Mouse (Mus musculus) heart, postnatal 4 days (tissue): Measurements from ENCODE around the gene Defb20. TPM values are rescaled to one million over a fixed set of nuclear protein-coding genes. Genes with fewer than 3 reads are reported as not detected.

Experiments
- DNase-seq: peaks from one replicate; pipeline ENCODE4 v3.0.0; 2021
- total RNA-seq, 2 experiments: library from RNA; stranded (reverse); gene quantifications; 2 replicates each; pipeline ENCODE4 v1.2.3; 2021

Defb20 gene
- total RNA-seq, 2 experiments from 2014 or later, result not detected

DNA sequence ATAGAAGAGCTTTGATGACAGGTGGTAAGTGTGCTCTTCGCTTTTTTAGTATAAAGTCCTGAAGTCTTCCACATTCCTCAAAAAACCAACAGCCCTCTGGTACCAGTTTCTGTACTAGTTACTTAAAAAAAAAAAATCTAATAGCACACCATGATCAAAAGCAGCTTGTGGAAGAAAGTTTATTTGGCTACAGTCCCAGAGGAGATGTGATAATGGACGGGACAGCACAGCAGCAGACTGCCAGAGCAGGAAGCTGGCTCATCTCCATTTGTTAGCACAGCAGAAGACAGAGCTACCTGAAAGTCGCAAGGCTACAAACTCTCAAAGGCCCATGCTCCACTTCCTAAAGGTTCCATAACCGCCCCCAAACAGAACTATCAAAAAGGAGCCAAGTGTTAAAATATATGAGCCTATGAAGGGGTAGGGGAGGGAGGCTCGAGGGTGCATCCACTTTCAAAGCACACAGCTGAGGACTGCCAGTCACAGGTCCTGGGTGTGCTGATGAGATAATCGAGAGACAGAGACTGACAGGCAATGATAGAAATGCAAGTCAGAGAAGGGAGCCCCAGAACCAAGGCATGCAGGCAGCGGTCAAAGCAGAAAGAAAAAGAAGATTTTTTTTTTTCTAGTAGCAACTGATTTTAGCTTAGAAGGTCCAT is 23.5 kb downstream of the Defb20 start:
- DNase-seq, result no peak

GRCm38 (mm10) chr2:152500863-152501229 is 24.0 kb downstream of the Defb20 start:
- DNase-seq, result no peak

DNA sequence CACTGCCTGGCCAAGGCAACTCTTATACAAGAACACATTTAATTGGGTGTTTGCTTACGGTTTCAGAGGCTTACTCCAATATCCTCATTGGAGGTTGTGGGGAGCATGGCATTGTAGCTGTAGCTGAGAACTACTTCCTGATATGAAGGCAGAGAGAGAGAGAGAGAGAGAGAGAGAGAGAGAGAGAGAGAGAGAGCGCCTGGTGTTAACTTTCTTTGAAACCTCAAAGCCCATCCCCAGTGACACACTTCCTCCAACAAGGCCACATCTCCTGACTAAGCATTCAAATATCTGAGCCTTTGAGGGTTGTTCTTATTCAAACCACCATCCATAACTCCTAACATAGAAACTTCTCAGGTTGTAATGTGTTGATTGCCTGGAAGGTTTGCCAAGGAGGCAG is 27.1 kb downstream of the Defb20 start:
- DNase-seq, result no peak

DNA sequence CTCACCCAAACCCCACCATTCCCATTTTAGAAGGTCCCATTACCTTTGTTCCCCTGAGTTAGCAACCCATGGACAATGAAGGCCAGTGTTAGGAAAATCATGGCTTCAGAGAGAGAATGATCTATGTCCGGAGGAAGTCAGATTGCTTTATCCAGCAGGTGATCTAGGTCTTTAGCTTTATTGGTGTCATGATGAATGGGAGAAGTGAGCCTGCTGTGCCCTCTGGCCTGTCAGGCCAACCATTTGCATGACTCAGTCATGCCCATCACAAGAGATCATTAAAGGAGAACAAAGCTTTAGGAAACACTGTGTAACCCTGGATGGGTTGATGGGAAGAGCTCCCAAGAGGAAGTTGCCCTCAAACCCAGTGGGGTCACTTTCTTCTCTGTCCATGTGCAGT is 34.7 kb downstream of the Defb20 start, which contains the start of gene Defb26:
Gene Defb26, minus strand, starts transcription at position 101 of the 400 bp plus-strand sequence.
- no peak for DNase-seq

- DNase-seq, result no peak
Observed at GRCm38 (mm10) chr2:152516084-152516483, 39.2 kb downstream of the Defb20 start.

- DNase-seq, result no peak
Observed at GRCm38 (mm10) chr2:152517981-152518380, 41.1 kb downstream of the Defb20 start, which contains the start of gene Defb28. TSS of gene Defb28 (plus strand) at chr2:152518255.

Other genes starting within 250 kb of the Defb20 start
- gene Tbc1d20, start 183.2 kb upstream of the Defb20 start, total RNA-seq, result 10 to 100 TPM; 54.4 to 65.8 TPM
- gene Rbck1, start 144.4 kb upstream of the Defb20 start, total RNA-seq, result 10 to 100 TPM; 70.5 to 75.6 TPM
- 1 to 10 TPM; 2.9 TPM for gene Trib3, start 133.0 kb upstream of the Defb20 start, total RNA-seq
- not detected for gene Nrsn2, start 100.4 kb upstream of the Defb20 start, total RNA-seq
- 10 to 100 TPM; 42.3 to 42.6 TPM for gene Sox12, start 79.0 kb upstream of the Defb20 start, total RNA-seq
- 10 to 100 TPM; 24.9 to 27.4 TPM for gene Zcchc3, start 62.0 kb upstream of the Defb20 start, total RNA-seq
- gene 6820408C15Rik, start 61.5 kb upstream of the Defb20 start, total RNA-seq, result 1 to 10 TPM; 3.8 to 4.0 TPM
- gene Defb23, start 12.4 kb upstream of the Defb20 start, total RNA-seq, result not detected
- gene Defb22, start 13.1 kb downstream of the Defb20 start, total RNA-seq, result not detected
- gene Defb26, start 34.6 kb downstream of the Defb20 start, total RNA-seq, result not detected
- not detected for gene Defb28, start 41.2 kb downstream of the Defb20 start, total RNA-seq
- gene Defb29, start 63.0 kb downstream of the Defb20 start, total RNA-seq, result not detected
- not detected for gene Gm17416, start 92.3 kb downstream of the Defb20 start, total RNA-seq
- not detected for gene Defb21, start 95.7 kb downstream of the Defb20 start, total RNA-seq
- not detected for gene Defb19, start 103.2 kb downstream of the Defb20 start, total RNA-seq
- not detected for gene Defb45, start 122.3 kb downstream of the Defb20 start, total RNA-seq
- gene Defb36, start 127.3 kb downstream of the Defb20 start, total RNA-seq, result not detected
- not detected for gene Defb25, start 146.0 kb downstream of the Defb20 start, total RNA-seq
- 10 to 100 TPM; 13.5 to 13.9 TPM for gene Rem1, start 149.9 kb downstream of the Defb20 start, total RNA-seq
- gene H13, start 192.4 kb downstream of the Defb20 start, total RNA-seq, result 10 to 100 TPM; 54.1 to 54.2 TPM
- gene Mcts2, start 210.0 kb downstream of the Defb20 start, total RNA-seq, result 10 to 100 TPM; 19.9 to 20.2 TPM